Mouse (Mus musculus) ovary, postnatal 10 days (tissue): ENCODE measurements at regions not wholly inside any gene's neighbourhood (a gene's known extent, or its start where the extent isn't known, plus 50 kb on each side); places are given as distances from the start of the nearest gene placed in this dataset.

Experiments used
- DNase-seq: peaks from one replicate; pipeline ENCODE4 v3.0.0; 2022; ENCODE audit warnings: low spot score

- DNase-seq, result no peak
These were observed 123.8 kb upstream of the Tnfaip3 start for GRCm38 (mm10) chr10:19139234-19139633.

- DNase-seq, result no peak
These were observed 122.8 kb upstream of the Tnfaip3 start for GRCm38 (mm10) chr10:19138258-19138657.

GRCm38 (mm10) chr10:19127581-19128291 lies 112.3 kb upstream of the Tnfaip3 start:
- DNase-seq, result no peak

- no peak for DNase-seq
These were observed 111.5 kb upstream of the Tnfaip3 start for GRCm38 (mm10) chr10:19126922-19127321.

GRCm38 (mm10) chr10:19126438-19126837 lies 111.0 kb upstream of the Tnfaip3 start:
- DNase-seq, result no peak

GRCm38 (mm10) chr10:19123691-19124090 lies 108.2 kb upstream of the Tnfaip3 start:
- no peak for DNase-seq

- no peak for DNase-seq
These were observed 106.8 kb upstream of the Tnfaip3 start for GRCm38 (mm10) chr10:19122221-19122620.

- no peak for DNase-seq
These were observed 104.0 kb upstream of the Tnfaip3 start for GRCm38 (mm10) chr10:19119281-19120049.

- DNase-seq, result no peak
These were observed 103.3 kb upstream of the Tnfaip3 start for GRCm38 (mm10) chr10:19118569-19119280.

- no peak for DNase-seq
These were observed 101.7 kb upstream of the Tnfaip3 start for GRCm38 (mm10) chr10:19117071-19117605.

- DNase-seq, result no peak
These were observed 97.0 kb upstream of the Tnfaip3 start for GRCm38 (mm10) chr10:19112459-19112858.

GRCm38 (mm10) chr10:19105231-19105681 lies 89.8 kb upstream of the Tnfaip3 start:
- DNase-seq, result no peak

- DNase-seq, result no peak
These were observed 89.3 kb upstream of the Tnfaip3 start for GRCm38 (mm10) chr10:19104671-19105203.

GRCm38 (mm10) chr10:19099369-19100285 lies 84.2 kb upstream of the Tnfaip3 start:
- DNase-seq, result no peak

- no peak for DNase-seq
These were observed 78.8 kb upstream of the Tnfaip3 start for GRCm38 (mm10) chr10:19094297-19094696.

GRCm38 (mm10) chr10:19093689-19094088 lies 78.2 kb upstream of the Tnfaip3 start:
- no peak for DNase-seq

GRCm38 (mm10) chr10:19091949-19092348 lies 76.5 kb upstream of the Tnfaip3 start:
- no peak for DNase-seq

GRCm38 (mm10) chr10:19091110-19091509 lies 75.7 kb upstream of the Tnfaip3 start:
- DNase-seq, result no peak

- DNase-seq, result no peak
These were observed 71.5 kb upstream of the Tnfaip3 start for GRCm38 (mm10) chr10:19086995-19087394.

GRCm38 (mm10) chr10:19082136-19082535 lies 66.7 kb upstream of the Tnfaip3 start:
- DNase-seq, result no peak

- no peak for DNase-seq
These were observed 62.6 kb upstream of the Tnfaip3 start for GRCm38 (mm10) chr10:19078047-19078446.
